Mouse (Mus musculus): Measurements from ENCODE around the gene Sfta2.

GRCm38 (mm10) chr17:35558216-35558615 lies 43.1 kb upstream of the Sfta2 start:
- TF ChIP-seq CTCF (IDR thresholded peaks at IDR 0.05; ENCODE audit: low read depth, low read length) (no peak), TAL1 (conservative IDR thresholded peaks at IDR 0.05; ENCODE audit: low read depth, low read length) (no peak), GATA1 (IDR thresholded peaks at IDR 0.05; ENCODE audit: borderline replicate concordance, low read length) (no peak), POLR2AphosphoS5 (IDR thresholded peaks at IDR 0.05; ENCODE audit: insufficient replicate concordance, low read depth, low read length) (no peak), GATA2 (IDR thresholded peaks at IDR 0.05; ENCODE audit: borderline replicate concordance, low read depth, low read length) (no peak)

Measured in G1E (cell line).